Mouse (Mus musculus) liver, adult 2 months (tissue): ENCODE measurements at regions not wholly inside any gene's neighbourhood (a gene's known extent, or its start where the extent isn't known, plus 50 kb on each side); places are given as distances from the start of the nearest gene placed in this dataset.

Experiments
- DNase-seq: peaks from one replicate; pipeline ENCODE4 v3.0.0-alpha.2; 2011; ENCODE audit warnings: low read depth, low spot score; ENCODE audit errors: extremely low read depth
- H3K27ac ChIP-seq: fragments of 200-500 bp; replicated peaks from 2 replicates; pipeline ENCODE4 v1.5.1; 2012; ENCODE audit warnings: low read depth, mild to moderate bottlenecking, control low read depth, inconsistent platforms, low read length; ENCODE audit not compliant: insufficient read depth
- H3K27me3 ChIP-seq: fragments of 200-500 bp; 2 replicates; pipeline ENCODE4 v1.6.1; 2012; ENCODE audit warnings: mild to moderate bottlenecking, moderate library complexity, low read length, inconsistent platforms; ENCODE audit not compliant: control insufficient read depth, insufficient read depth
- H3K36me3 ChIP-seq: fragments of 200-500 bp; 2 replicates; pipeline ENCODE4 v1.6.1; 2012; ENCODE audit warnings: low read length, inconsistent platforms; ENCODE audit not compliant: control insufficient read depth, insufficient read depth
- H3K4me1 ChIP-seq: fragments of 200-500 bp; 2 replicates; pipeline ENCODE4 v1.6.1; 2011; ENCODE audit warnings: low read length; ENCODE audit not compliant: control insufficient read depth, insufficient read depth
- H3K4me3 ChIP-seq: fragments of 200-500 bp; 2 replicates; pipeline ENCODE4 v1.5.1; 2011; ENCODE audit warnings: low read depth, mild to moderate bottlenecking, control low read depth, low read length, moderate library complexity; ENCODE audit not compliant: insufficient read depth
- H3K79me2 ChIP-seq: fragments of 200-500 bp; 2 replicates; pipeline ENCODE4 v1.6.1; 2012; ENCODE audit warnings: inconsistent platforms, mild to moderate bottlenecking, low read length, moderate library complexity; ENCODE audit not compliant: control insufficient read depth, insufficient read depth
- H3K9ac ChIP-seq: fragments of 200-500 bp; 2 replicates; pipeline ENCODE4 v1.6.1; 2012; ENCODE audit warnings: low read depth, mild to moderate bottlenecking, control low read depth, inconsistent platforms, low read length
- CTCF ChIP-seq: fragments of 200-500 bp; IDR thresholded peaks from 2 replicates; pipeline ENCODE4 v1.5.1; 2011; ENCODE audit warnings: low read depth, low read length, control low read depth
- POLR2A ChIP-seq: fragments of 200-500 bp; IDR thresholded peaks from 2 replicates; pipeline ENCODE4 v1.6.1; 2011; ENCODE audit warnings: low read length, control low read depth; ENCODE audit not compliant: insufficient read depth; ENCODE audit errors: extremely low read depth
- WGBS: fragments of 180-500 bp; shearing (Covaris S2); methylation state at CpG from one replicate; pipeline ENCODE4 v1.1.7; 2018; 5-methylcytosine and 5-hydroxymethylcytosine counted together

DNA sequence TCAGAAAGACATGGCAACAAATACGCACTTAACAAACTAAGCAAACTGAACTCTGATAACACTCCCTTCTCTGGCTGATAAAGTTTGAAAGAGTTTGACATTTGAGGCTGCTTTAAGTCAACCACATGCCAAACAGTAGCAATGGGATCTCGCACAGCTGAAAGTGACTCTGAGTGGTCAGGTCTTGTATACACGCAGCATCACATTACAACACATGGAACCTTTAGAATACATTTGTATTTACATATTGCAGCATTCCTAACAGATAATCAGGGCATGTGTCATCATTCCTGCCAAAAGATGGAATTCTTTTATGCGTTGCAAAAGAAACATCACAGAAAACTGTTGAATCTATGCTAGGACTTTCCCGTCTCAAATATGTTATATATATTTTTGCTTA, 251.5 kb downstream of the Hdgfl1 start:
- Histone ChIP-seq H3K27ac (no peak overlapping the region), H3K79me2 (no peaks in the 10 kb centered on the region), H3K27me3 (no peaks in the 10 kb centered on the region), H3K4me1 (no peaks in the 10 kb centered on the region), H3K4me3 (no peak overlapping the region), H3K9ac (no peak overlapping the region), H3K36me3 (no peaks in the 10 kb centered on the region)
- DNase-seq = no peak
- TF ChIP-seq POLR2A (no peak), CTCF (no peak)
- 34% methylated on average over 5 of the region's 5 CpGs for WGBS

DNA sequence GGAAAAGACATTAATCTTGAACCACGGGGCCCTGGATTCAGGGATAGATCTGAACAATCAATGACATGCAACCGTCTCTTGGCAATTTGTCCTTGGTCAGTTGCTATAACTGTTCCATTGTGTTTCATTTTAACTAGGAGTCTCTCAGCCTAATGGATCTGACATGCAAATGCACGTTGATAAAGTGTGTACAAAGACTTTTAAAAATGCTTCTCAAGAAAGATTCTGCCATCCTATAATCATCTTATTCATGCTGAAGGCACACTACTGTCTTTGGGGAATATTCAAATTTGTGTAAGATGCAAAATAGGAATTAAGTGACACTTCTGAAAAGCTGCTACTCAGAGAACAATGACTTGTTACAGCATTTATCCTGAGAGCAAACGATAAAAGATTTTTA, 252.3 kb downstream of the Hdgfl1 start:
- TF ChIP-seq POLR2A (no peak), CTCF (no peak)
- Histone ChIP-seq H3K27me3 (no peaks in the 10 kb centered on the region), H3K4me3 (no peak overlapping the region), H3K79me2 (no peaks in the 10 kb centered on the region), H3K9ac (no peak overlapping the region), H3K4me1 (no peaks in the 10 kb centered on the region), H3K27ac (no peak overlapping the region), H3K36me3 (no peaks in the 10 kb centered on the region)
- DNase-seq = no peak
- 47% methylated on average over 4 of the region's 4 CpGs for WGBS

DNA sequence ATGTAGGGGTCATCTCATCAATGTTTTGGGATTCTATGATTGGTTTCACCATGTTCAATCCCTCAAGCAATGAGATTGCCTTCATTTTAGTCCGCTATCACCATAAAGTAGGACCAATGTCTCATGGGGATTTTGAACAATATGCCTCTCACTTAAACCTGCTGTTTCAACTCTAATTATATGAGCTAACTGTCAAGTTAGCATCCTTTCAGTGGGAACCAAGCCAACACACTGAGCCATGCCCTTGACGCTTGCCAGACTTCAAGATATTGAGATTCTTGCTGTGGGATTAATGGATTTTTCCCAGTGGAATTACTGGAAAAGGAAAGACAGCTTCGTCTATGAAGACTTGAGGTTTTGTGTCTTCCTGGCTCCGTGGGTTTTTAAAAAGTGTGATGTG, 259.5 kb downstream of the Hdgfl1 start:
- WGBS = 78% methylated on average over 4 of the region's 4 CpGs
- TF ChIP-seq CTCF (no peak), POLR2A (no peak)
- no peak overlapping the region for H3K27ac ChIP-seq
- DNase-seq = no peak
- no peak overlapping the region for H3K9ac ChIP-seq
- H3K79me2 ChIP-seq = no peaks in the 10 kb centered on the region
- H3K4me1 ChIP-seq = no peaks in the 10 kb centered on the region
- no peak overlapping the region for H3K4me3 ChIP-seq
- no peaks in the 10 kb centered on the region for H3K27me3 ChIP-seq
- no peaks in the 10 kb centered on the region for H3K36me3 ChIP-seq

DNA sequence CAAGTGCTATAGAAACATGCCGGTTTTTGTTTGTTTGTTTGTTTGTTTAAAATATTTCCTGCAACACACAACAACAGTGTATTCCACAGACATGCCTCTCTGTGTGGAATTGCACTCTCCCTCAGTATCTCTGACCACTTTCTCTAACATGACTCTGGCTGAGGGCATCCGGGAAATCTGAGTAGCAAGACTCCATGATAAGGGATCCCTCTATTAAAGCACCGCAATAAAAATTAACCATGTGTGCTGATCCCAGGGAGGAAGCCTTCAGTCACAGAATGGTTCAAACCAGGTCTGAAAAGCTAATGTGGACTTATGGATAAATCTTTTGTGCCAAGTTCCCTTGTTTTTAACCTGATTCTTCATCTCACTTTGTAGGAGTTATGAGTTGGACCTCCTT, 260.1 kb downstream of the Hdgfl1 start:
- WGBS = 87% methylated on average over 3 of the region's 3 CpGs

DNA sequence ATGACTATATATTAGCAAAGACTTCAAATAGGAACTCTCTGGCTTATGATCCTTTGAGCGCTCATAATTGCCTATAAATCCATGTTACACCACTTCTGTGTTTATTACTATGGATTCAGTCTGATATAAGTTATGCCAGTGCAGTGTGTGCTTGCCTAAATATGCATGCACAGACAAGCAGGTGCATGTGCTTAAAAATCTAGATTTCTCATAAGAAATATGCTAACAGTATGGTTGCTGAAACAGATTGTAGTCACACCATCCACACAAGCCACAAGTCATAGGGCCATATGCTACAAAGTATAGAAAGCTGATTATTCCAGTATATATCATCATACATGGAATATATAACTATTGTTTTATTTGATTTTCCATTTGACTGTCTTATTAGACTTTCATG, 266.2 kb downstream of the Hdgfl1 start:
- H3K36me3 ChIP-seq = no peaks in the 10 kb centered on the region
- no peak for DNase-seq
- no peak for TF ChIP-seq POLR2A
- TF ChIP-seq CTCF = no peak
- WGBS = 100% methylated on average over 1 of the region's 1 CpGs
- H3K79me2 ChIP-seq = no peaks in the 10 kb centered on the region
- no peaks in the 10 kb centered on the region for H3K4me1 ChIP-seq
- H3K27ac ChIP-seq = no peak overlapping the region
- H3K9ac ChIP-seq = no peak overlapping the region
- H3K4me3 ChIP-seq = no peak overlapping the region
- no peaks in the 10 kb centered on the region for H3K27me3 ChIP-seq

More for the DNA sequence above, 260.1 kb downstream of the Hdgfl1 start:
- no peak for DNase-seq
- no peak overlapping the region for H3K9ac ChIP-seq
- no peaks in the 10 kb centered on the region for H3K79me2 ChIP-seq
- H3K36me3 ChIP-seq = no peaks in the 10 kb centered on the region
- no peak overlapping the region for H3K27ac ChIP-seq
- TF ChIP-seq POLR2A (no peak), CTCF (no peak)
- H3K4me3 ChIP-seq = no peak overlapping the region
- no peaks in the 10 kb centered on the region for H3K4me1 ChIP-seq
- no peaks in the 10 kb centered on the region for H3K27me3 ChIP-seq

DNA sequence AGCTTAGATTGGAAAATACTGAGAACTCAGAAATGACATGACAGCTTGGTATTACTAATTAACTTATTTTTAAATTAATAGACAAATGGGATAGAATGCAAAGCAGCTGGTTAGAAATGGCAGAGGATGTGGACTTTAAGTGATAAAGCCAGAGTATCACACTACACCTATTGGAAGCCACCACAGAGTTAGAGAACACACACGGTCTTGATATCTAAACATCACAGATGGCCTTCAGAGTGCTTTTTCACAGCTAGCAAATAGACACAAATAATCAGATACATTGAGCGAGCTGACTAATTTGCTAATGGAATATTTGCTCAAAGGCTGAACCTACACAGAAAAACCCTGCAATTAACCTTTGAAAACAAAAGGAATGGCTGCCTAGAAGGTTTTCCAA, 272.9 kb downstream of the Hdgfl1 start:
- TF ChIP-seq POLR2A (no peak), CTCF (no peak)
- no peak for DNase-seq
- H3K9ac ChIP-seq = no peak overlapping the region
- H3K4me3 ChIP-seq = no peak overlapping the region
- no peaks in the 10 kb centered on the region for H3K4me1 ChIP-seq
- H3K36me3 ChIP-seq = no peaks in the 10 kb centered on the region
- 26% methylated on average over 2 of the region's 2 CpGs for WGBS
- H3K27me3 ChIP-seq = no peaks in the 10 kb centered on the region
- no peaks in the 10 kb centered on the region for H3K79me2 ChIP-seq
- H3K27ac ChIP-seq = no peak overlapping the region

GRCm38 (mm10) chr13:26495871-26496270, 274.1 kb downstream of the Hdgfl1 start:
- Histone ChIP-seq H3K9ac (no peak overlapping the region), H3K27me3 (no peaks in the 10 kb centered on the region), H3K4me1 (no peaks in the 10 kb centered on the region), H3K36me3 (no peaks in the 10 kb centered on the region), H3K4me3 (no peak overlapping the region), H3K27ac (no peak overlapping the region), H3K79me2 (no peaks in the 10 kb centered on the region)
- DNase-seq = no peak
- TF ChIP-seq CTCF (no peak), POLR2A (no peak)
